Mouse (Mus musculus) embryonic facial prominence, embryonic 13.5 days (tissue): ENCODE measurements at regions not wholly inside any gene's neighbourhood (a gene's known extent, or its start where the extent isn't known, plus 50 kb on each side); places are given as distances from the start of the nearest gene placed in this dataset.

Experiments used
- ATAC-seq: fragments of 200-750 bp; cut with Nextera tagmentation; 2 replicates; pipeline ENCODE4 v1.8.0; 2017; ENCODE audit warnings: low read depth; ENCODE audit not compliant: insufficient number of reproducible peaks, insufficient read depth, low FRiP score, low TSS enrichment
- H3K27ac ChIP-seq: fragments of 300-500 bp; sonication (generic); 2 replicates; pipeline ENCODE4 v1.5.1; 2015; ENCODE audit warnings: moderate library complexity, mild to moderate bottlenecking, inconsistent platforms
- H3K27me3 ChIP-seq: fragments of 300-500 bp; sonication (generic); 2 replicates; pipeline ENCODE4 v1.6.1; 2015; ENCODE audit warnings: mild to moderate bottlenecking, inconsistent platforms
- H3K36me3 ChIP-seq: fragments of 300-500 bp; sonication (generic); 2 replicates; pipeline ENCODE4 v1.6.1; 2015; ENCODE audit warnings: mild to moderate bottlenecking, inconsistent platforms
- H3K4me1 ChIP-seq: fragments of 300-500 bp; sonication (generic); 2 replicates; pipeline ENCODE4 v1.6.1; 2015; ENCODE audit warnings: inconsistent platforms
- H3K4me2 ChIP-seq: fragments of 300-500 bp; sonication (generic); 2 replicates; pipeline ENCODE4 v1.6.1; 2015; ENCODE audit warnings: moderate library complexity, mild to moderate bottlenecking, inconsistent platforms
- H3K4me3 ChIP-seq: fragments of 300-500 bp; sonication (generic); 2 replicates; pipeline ENCODE4 v1.5.1; 2015; ENCODE audit warnings: mild to moderate bottlenecking, inconsistent platforms
- H3K9ac ChIP-seq: fragments of 300-500 bp; sonication (generic); 2 replicates; pipeline ENCODE4 v1.6.1; 2015; ENCODE audit warnings: mild to moderate bottlenecking, inconsistent platforms
- H3K9me3 ChIP-seq: fragments of 300-500 bp; sonication (generic); 2 replicates; pipeline ENCODE4 v1.6.1; 2016; ENCODE audit warnings: inconsistent platforms
- WGBS: fragments of 180-500 bp; shearing (Covaris S2); methylation state at CpG from one replicate; pipeline ENCODE4 v1.1.7; 2015; ENCODE audit warnings: mixed read lengths; 5-methylcytosine and 5-hydroxymethylcytosine counted together

DNA sequence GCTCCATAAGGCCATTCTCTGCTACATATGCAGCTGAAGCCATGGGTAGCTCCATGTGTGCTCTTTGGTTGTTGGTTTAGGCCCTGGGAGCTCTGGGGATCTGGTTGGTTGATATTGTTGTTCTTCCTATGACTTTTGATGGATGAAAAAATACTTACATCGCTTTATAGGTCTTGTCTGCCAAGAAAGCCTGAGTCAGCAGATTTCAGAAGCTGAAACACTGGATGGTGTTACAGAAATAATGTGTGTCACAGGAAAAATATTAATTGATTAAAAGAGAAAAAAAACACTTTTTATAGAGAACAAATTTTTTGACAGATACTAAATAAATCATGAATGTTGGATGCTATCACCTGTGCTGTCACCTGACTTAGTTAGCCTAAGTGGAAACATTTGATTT lies 52.4 kb upstream of the Plxna2 start:
- no peaks in the 10 kb centered on the region for H3K36me3 ChIP-seq

DNA sequence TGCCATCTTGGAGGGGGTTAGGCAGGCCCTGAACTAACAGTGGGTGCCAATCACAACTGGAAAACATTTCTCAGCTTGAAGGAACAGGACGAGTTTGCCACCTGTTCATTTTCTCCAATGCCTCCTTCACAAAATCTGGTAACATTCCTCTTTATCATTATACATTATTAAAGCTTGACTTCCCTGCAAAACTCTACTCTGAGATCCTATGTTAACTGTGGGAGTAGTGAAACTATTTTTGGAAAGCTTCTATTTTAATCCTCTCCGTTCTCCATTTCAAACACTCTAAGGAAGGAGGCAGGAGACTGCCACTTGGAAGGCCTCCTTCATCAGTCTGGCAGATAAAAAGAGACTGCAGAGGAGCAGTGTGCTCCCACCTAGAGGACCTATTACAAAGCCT lies 54.1 kb upstream of the Plxna2 start:
- H3K4me1 ChIP-seq = no peaks in the 10 kb centered on the region
- no peak overlapping the region for H3K4me3 ChIP-seq
- H3K27me3 ChIP-seq = no peaks in the 10 kb centered on the region
- no peak overlapping the region for H3K4me2 ChIP-seq
- no peak overlapping the region for H3K9ac ChIP-seq
- no peaks in the 10 kb centered on the region for H3K36me3 ChIP-seq
- no peak overlapping the region for H3K27ac ChIP-seq
- 62% methylated on average over 2 of the region's 2 CpGs for WGBS
- H3K9me3 ChIP-seq = no peaks in the 10 kb centered on the region
- no peak for ATAC-seq

More for the DNA sequence above, 52.4 kb upstream of the Plxna2 start:
- H3K27ac ChIP-seq = no peak overlapping the region
- ATAC-seq = no peak
- no peak overlapping the region for H3K4me3 ChIP-seq
- no peaks in the 10 kb centered on the region for H3K27me3 ChIP-seq
- no peak overlapping the region for H3K9ac ChIP-seq
- H3K9me3 ChIP-seq = no peaks in the 10 kb centered on the region
- no peaks in the 10 kb centered on the region for H3K4me1 ChIP-seq
- WGBS = 90% methylated on average over 1 of the region's 1 CpGs
- H3K4me2 ChIP-seq = no peak overlapping the region

DNA sequence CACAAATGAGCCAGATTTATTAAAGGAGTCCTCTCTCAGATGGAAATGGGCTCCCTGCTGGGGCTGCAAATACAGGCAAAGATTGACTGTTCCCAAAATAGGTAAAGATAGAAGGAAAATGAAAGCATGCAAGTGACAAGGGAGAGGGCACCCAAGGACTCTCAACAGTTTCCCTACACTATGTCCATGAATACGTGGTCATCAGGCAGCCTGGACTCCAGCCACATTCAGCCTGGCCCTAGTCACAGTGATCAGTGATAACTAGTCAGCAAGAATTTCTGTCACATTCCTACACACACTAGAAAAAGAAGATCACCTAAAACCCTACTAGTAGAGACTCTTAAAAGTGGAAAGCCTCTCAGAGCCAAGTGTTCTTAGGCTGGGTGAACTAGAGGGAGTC lies 56.9 kb upstream of the Plxna2 start:
- no peaks in the 10 kb centered on the region for H3K36me3 ChIP-seq
- no peak overlapping the region for H3K27ac ChIP-seq
- ATAC-seq = no peak
- no peak overlapping the region for H3K4me2 ChIP-seq
- H3K4me1 ChIP-seq = no peaks in the 10 kb centered on the region
- no peak overlapping the region for H3K9ac ChIP-seq
- no peaks in the 10 kb centered on the region for H3K27me3 ChIP-seq
- H3K9me3 ChIP-seq = no peaks in the 10 kb centered on the region
- WGBS = 58% methylated on average over 1 of the region's 1 CpGs
- no peak overlapping the region for H3K4me3 ChIP-seq

DNA sequence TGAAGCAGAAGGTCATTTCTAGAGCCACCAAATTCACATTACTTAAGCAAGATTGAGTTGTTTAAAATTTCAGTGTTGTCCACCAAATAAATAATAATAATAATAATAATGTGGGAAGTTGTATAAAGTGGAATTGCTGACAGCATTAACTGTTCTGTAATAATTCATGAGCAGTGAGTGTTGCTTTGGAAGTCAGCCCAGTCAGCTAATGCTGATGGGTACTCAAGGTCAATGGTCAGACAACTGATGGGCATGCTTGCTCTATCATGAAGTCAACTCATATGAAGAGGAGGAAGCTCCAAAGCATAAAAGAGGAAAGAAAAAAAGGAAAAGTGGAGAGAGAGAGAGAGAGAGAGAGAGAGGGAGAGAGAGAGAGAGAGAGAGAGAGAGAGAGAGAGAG lies 69.4 kb upstream of the Plxna2 start:
- Histone ChIP-seq H3K4me1 (no peaks in the 10 kb centered on the region), H3K27me3 (no peaks in the 10 kb centered on the region), H3K4me3 (no peak overlapping the region), H3K36me3 (no peaks in the 10 kb centered on the region), H3K4me2 (no peak overlapping the region), H3K27ac (no peak overlapping the region), H3K9me3 (no peaks in the 10 kb centered on the region), H3K9ac (no peak overlapping the region)
- ATAC-seq = no peak

DNA sequence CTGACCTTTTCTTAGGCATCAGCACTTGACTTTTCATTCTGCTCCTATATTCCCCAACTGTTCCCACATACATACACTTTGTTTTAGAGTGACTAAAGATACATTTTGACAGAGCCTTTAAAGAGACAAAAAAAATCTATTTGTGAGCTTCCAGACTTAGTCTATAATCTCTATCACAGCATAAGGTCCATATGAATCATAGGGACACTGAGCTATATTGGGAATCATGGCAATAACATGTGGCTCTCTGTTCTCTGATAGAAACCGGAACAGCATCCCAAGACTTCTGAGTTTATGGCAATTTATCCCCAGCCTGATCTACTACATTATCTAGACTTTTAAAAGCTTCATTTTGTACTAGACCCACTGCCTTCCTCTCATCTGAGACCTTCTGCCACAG lies 69.8 kb upstream of the Plxna2 start:
- H3K9ac ChIP-seq = no peak overlapping the region
- no peaks in the 10 kb centered on the region for H3K9me3 ChIP-seq
- 92% methylated on average over 1 of the region's 1 CpGs for WGBS
- no peaks in the 10 kb centered on the region for H3K36me3 ChIP-seq
- H3K27ac ChIP-seq = no peak overlapping the region
- H3K4me3 ChIP-seq = no peak overlapping the region
- no peaks in the 10 kb centered on the region for H3K27me3 ChIP-seq
- no peaks in the 10 kb centered on the region for H3K4me1 ChIP-seq
- H3K4me2 ChIP-seq = no peak overlapping the region
- ATAC-seq = no peak

DNA sequence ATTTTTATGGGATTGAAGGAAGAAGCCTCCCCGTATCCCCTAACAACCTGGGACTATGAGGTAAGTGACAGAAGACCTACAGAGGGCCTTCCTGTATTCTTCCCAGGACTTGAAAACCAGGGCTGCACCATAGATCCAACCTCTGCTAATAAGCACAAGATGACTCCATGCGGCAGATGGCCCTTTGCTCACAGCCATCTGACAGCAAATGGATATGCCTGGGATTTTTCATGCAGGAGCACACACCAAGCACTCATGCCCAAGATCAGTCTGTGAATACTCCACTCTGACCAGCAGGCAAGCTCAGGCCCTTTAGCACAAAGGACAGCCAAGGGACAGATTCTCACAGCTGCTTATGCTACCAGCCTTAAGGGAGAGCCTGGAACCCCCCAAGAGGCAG lies 77.1 kb upstream of the Plxna2 start:
- H3K9ac ChIP-seq = no peak overlapping the region
- 85% methylated on average over 2 of the region's 2 CpGs for WGBS
- no peak overlapping the region for H3K4me2 ChIP-seq
- H3K9me3 ChIP-seq = no peaks in the 10 kb centered on the region
- H3K27ac ChIP-seq = no peak overlapping the region
- H3K27me3 ChIP-seq = no peaks in the 10 kb centered on the region
- ATAC-seq = no peak
- no peaks in the 10 kb centered on the region for H3K4me1 ChIP-seq
- H3K4me3 ChIP-seq = no peak overlapping the region
- H3K36me3 ChIP-seq = no peaks in the 10 kb centered on the region

- WGBS = 63% methylated on average over 2 of the region's 2 CpGs
- H3K4me1 ChIP-seq = no peaks in the 10 kb centered on the region
- no peaks in the 10 kb centered on the region for H3K36me3 ChIP-seq
- no peaks in the 10 kb centered on the region for H3K9me3 ChIP-seq
- H3K27ac ChIP-seq = no peak overlapping the region
- no peak overlapping the region for H3K4me3 ChIP-seq
- ATAC-seq = no peak
- H3K4me2 ChIP-seq = no peak overlapping the region
- no peaks in the 10 kb centered on the region for H3K27me3 ChIP-seq
- H3K9ac ChIP-seq = no peak overlapping the region
These were observed 90.5 kb upstream of the Plxna2 start for GRCm38 (mm10) chr1:194527342-194528165.

GRCm38 (mm10) chr1:194524976-194525375 lies 93.0 kb upstream of the Plxna2 start:
- no peaks in the 10 kb centered on the region for H3K9me3 ChIP-seq
- H3K27ac ChIP-seq = no peak overlapping the region
- H3K36me3 ChIP-seq = no peaks in the 10 kb centered on the region
- no peak overlapping the region for H3K4me2 ChIP-seq
- H3K27me3 ChIP-seq = no peaks in the 10 kb centered on the region
- H3K9ac ChIP-seq = no peak overlapping the region
- ATAC-seq = no peak
- no peak overlapping the region for H3K4me3 ChIP-seq
- WGBS = 96% methylated on average over 2 of the region's 2 CpGs
- no peaks in the 10 kb centered on the region for H3K4me1 ChIP-seq

GRCm38 (mm10) chr1:194521216-194521615 lies 96.8 kb upstream of the Plxna2 start:
- H3K9me3 ChIP-seq = no peaks in the 10 kb centered on the region
- 57% methylated on average over 2 of the region's 2 CpGs for WGBS
- H3K36me3 ChIP-seq = no peaks in the 10 kb centered on the region
- no peak overlapping the region for H3K4me3 ChIP-seq
- H3K27ac ChIP-seq = no peak overlapping the region
- H3K4me2 ChIP-seq = no peak overlapping the region
- H3K27me3 ChIP-seq = no peaks in the 10 kb centered on the region
- no peak overlapping the region for H3K9ac ChIP-seq
- ATAC-seq = no peak
- H3K4me1 ChIP-seq = no peaks in the 10 kb centered on the region

DNA sequence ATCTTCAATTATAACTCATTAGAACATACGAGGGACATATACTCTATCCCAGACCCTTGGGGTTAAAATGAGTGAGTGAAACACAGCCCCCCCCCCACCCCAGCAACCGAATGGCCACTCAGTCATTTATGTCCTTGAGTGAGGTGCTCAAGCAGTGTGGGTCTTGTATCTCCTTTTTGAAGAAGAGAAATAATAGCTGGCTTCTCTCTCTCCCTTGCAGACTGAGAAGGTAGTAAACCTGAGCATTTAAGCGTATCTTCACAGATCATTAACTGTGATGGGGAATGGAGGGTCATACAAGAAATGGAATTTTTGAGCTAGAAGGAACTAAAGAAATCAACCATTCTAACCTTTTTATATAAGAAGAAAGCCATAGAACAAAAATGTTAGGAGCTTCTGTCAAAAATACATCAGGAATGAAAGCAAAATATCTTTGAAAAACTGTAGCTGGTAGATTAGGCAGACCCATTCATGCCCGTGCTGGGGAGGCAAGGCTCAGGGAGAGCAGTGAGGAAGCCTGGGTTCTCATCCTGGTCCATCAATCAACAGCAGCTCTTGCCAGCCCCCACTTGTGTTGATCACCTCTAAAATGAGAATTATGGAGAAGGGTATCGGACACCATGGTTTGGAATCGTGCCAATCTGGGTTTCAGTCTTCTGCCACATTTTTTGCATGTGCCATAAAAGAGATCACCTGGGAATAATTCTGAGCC lies 98.4 kb upstream of the Plxna2 start:
- Histone ChIP-seq H3K27me3 (no peaks in the 10 kb centered on the region), H3K4me2 (no peak overlapping the region), H3K9me3 (no peaks in the 10 kb centered on the region), H3K4me3 (no peak overlapping the region), H3K4me1 (no peaks in the 10 kb centered on the region), H3K27ac (no peak overlapping the region), H3K36me3 (no peaks in the 10 kb centered on the region), H3K9ac (no peak overlapping the region)
- no peak for ATAC-seq
- 68% methylated on average over 6 of the region's 6 CpGs for WGBS

GRCm38 (mm10) chr1:194516136-194516535 lies 101.9 kb upstream of the Plxna2 start:
- Histone ChIP-seq H3K4me3 (no peak overlapping the region), H3K9ac (no peak overlapping the region), H3K4me1 (no peaks in the 10 kb centered on the region), H3K27me3 (no peaks in the 10 kb centered on the region), H3K4me2 (no peak overlapping the region), H3K27ac (no peak overlapping the region), H3K36me3 (no peaks in the 10 kb centered on the region), H3K9me3 (0 out of 2 replicates have a peak, but pooled peaks cover 7% of the 10 kb centered on the region)
- WGBS = 53% methylated on average over 1 of the region's 1 CpGs
- no peak for ATAC-seq

DNA sequence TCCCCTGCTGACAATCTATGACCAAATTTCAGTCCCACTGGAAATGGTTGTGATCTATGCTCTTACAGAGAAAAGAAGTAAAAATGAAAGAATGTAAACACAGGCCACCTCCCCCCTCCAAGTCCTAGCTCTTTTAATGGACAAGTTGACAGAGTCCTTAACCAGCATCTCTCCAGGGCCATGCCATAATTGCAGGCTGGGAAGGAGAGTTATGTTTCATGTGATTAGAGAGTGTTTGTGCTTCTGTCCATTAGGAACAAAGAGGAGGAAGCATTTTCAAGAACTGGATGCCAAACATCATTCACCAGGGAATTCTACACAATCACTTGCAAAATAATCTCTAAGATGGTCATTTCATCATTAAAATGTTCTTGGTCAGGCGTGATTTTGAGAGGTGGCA lies 109.7 kb upstream of the Plxna2 start:
- Histone ChIP-seq H3K4me1 (peaks cover 11% of the 10 kb centered on the region), H3K4me3 (no peak overlapping the region), H3K27me3 (no peaks in the 10 kb centered on the region), H3K4me2 (no peak overlapping the region), H3K9me3 (0 out of 2 replicates have a peak, but pooled peaks cover 7% of the 10 kb centered on the region), H3K9ac (no peak overlapping the region), H3K27ac (no peak overlapping the region), H3K36me3 (no peaks in the 10 kb centered on the region)
- 55% methylated on average over 1 of the region's 1 CpGs for WGBS
- no peak for ATAC-seq
